Mouse (Mus musculus): ENCODE results near the gene Gnptg.
"Not testable (repeated sequence)": the region's sequence is repeated elsewhere in the genome, so short reads cannot be mapped to it uniquely, and the experiment has no call there.

Gene Gnptg

DNA sequence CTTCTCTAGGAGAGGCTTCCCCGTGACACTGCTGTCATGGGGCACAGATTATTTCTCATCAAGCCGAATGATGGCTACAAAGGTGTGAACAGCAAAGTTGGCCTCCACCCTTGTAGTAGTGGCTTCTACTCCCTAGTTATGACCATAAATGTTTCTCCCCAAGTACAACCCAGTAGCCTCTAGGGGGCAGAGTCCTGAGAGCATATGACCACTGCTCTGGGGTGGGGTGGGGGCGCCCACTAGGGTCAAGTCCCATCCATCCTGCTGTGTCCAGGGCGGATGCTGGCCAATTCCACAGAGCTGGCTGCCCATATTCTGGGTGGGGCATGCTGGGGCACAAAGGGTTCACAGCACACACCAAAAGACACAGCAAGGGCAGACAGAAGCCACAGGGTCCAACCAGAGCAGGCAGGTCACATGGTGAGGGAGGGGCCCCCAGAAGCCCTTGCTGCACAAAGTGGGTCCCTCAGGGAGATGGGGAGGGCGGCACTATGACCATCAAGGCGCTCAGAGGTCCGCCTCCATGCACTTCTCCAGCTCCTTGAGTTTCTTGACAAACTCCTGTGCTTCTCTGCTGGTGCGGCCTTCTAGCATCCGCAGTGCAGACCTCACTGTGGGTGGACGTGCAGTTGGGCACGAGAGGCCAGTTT lies 3.3 kb upstream of the Gnptg start:
- DNase-seq (ENCODE audit: low spot score) = no peak

DNA sequence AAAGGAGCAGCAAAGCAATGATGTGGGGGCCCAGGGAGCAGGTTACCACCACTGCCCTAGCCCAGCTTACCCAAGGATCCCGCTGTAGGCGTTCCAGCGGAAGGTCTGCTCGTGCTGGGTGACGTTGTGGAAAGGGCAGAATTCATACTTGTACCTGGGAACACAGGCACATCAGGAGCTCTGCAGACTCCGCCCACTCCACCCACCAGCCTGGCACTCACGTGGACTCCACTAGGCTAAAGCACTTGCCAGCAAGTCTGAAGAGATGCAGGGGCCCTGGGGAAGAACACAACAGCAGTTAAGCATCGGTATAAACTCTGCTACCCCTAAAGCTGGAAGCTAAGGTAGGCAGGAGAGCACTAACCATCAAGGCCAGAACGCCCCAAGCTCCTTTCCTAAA lies 4.3 kb downstream of the Gnptg start:
- DNase-seq (ENCODE audit: low spot score) = no peak

DNA sequence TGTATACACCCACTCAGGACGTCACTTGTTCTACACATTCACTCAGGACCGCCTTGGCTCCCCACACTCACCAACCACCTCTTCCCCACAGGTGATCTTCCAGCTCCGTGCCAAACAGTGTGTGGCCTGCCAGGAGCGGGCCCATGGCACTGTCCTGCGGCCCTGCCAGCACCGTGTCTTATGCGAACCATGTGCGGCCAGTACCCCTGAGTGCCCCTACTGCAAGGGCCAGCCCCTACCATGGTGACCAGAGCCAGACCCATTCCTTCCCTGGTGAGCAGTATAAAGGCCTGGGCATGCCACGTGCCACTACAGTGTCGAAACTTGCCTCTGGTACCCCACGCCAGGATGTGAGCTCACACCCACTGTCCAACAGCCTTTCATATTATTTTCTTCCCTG lies 8.3 kb downstream of the Gnptg start:
- DNase-seq (ENCODE audit: low spot score) = not testable (repeated sequence)

DNA sequence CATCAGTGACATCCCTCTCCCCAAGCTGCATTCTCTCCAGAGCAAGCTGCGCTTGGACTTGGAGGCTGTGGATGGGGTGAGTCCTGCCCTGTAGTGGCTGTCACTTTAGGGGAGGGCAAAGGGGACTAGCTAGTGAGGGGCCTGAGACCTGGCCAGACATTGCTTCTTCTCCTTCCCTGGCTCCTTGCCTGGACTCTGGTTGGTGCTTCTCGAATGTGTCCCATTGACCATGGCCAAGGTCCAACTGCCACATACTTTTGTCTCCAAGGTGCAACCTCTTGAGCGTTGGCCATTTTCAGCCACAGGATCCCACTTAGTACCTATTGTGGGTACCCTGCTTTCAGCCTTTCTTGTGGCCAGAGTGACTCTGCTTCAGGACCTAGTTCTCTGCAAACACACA lies 9.2 kb downstream of the Gnptg start:
- no peak for DNase-seq (ENCODE audit: low spot score)

DNA sequence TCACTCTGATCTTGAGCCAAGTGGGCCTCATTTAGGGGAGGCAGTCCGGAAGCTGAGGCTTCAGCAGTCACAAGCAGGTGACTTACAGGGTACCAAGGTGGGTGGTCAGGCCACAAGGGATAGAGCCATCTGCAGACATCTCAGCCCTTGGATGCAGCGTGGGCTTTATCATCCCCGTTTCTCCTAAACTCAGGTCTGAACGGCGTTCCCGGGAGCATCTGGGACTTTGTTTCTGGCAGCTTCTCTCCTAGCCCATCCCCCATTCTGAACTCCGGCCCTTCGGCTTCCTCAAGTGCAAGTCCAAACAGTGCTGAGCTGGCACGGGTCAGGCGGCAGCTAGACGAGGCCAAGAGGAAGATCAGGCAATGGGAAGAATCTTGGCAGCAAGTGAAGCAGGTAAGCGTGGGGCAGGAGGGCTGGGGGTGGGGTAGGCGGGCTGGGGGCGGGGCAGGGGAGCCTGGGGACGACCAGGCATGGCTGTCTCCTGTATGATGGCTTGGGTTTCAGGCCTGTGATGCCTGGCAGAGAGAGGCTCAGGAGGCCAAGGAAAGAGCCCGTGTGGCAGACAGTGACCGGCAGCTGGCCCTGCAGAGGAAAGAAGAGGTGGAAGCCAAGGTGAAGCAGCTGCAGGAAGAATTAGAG lies 9.8 kb downstream of the Gnptg start:
- DNase-seq (ENCODE audit: low spot score) = peak; percentile 34

DNA sequence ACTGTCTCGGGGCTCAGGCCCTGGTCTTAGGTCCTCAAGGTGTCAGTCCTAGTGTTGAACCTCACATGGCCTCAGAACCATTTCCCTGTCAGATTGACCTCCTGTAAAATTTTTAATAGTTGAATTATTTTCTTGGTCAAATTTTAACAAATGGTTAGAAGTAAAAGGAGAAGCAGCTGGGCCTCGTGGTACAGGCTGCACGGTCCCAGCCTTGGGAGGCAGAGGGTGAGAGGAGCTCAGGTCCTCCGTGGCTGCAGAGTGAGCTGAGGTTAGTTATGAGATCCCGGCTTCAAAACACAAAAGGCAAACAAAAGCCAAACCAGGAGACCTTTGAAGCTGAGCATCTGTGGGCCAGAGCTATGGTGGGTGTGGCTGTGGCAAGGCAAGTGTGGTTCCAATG lies 11.9 kb downstream of the Gnptg start:
- no peak for DNase-seq (ENCODE audit: low spot score)

DNA sequence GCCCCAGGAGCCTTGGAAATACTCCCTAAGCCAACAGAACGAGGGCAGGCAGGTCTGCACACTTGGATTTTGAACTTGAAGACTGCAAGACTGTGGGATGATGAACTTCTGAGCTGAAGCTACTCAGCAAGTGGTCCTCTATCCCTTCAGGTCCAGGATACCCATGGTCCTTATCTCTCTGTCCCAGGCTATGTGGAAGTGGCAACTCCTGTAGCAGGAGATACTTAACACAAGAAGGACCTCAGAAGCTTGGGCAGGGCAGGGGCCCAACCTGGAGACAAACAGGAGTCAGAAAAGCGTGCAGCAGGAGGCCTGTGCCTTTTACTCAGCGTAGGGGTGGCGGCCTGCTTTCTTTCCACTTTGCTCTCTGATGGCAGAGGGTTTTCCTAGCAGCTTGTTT lies 14.3 kb downstream of the Gnptg start:
- no peak for DNase-seq (ENCODE audit: low spot score)

DNA sequence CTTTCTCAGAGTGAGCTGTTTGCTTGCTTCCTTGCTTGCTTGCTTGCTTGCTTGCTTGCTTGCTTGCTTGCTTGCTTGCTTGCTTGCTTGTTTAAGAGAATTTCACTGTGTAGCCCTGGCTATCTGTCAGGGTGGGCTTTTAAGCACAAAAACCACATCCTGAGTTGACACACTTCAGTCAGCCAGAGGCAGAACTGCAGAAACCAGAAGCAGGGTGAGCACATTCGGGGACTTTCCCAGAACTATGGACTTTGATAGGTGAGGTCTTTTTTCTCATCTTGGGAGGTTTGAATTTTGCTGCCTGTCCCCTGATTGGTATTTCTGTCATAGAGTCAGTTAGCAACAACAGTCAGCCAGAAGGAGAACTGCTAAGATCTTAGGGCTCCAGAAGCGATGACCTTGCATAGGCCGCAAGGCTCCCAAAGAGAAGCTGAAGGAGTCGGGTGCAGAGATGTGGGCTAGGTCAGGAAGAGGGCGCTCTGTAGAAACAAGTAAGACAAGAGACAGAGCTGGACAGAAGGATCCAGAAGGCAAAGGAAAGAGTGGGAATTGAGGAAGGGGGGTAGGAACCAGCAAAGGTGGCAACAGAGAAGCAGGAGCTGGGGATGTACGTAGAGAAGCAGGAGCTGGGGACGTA lies 15.2 kb downstream of the Gnptg start:
- DNase-seq (ENCODE audit: low spot score) = no peak

DNA sequence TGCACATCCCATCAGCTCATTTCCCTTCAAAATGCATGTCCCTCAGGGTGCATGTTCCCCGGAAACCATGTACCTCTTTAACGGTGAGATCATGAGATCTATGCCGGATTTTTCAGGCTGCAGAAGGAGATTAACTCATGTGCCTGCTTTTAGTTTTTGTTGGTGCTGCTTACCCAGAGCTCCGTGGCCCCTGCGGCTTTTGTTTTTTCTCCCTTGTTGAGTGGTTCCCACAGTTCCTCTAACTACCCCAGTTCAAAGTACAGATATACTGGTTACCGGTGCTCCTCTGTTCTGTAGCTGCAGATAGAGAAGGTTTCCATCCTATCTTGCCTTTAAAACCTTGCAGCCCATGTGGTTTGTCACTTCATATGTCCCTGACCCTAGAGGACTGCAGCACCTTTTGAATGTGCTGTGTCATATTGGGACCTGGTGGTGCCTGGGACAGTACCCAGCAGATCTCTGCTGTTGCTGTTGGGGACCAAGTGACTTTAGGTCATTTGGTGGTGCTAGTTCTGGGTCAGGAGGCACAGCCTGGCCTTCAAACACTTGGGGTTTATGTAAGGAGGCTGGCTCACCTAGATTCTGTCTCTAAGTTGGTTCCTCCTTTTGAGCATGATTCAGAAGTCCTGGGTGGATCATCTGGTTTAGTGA lies 16.8 kb downstream of the Gnptg start:
- DNase-seq (ENCODE audit: low spot score) = peak; percentile 37

DNA sequence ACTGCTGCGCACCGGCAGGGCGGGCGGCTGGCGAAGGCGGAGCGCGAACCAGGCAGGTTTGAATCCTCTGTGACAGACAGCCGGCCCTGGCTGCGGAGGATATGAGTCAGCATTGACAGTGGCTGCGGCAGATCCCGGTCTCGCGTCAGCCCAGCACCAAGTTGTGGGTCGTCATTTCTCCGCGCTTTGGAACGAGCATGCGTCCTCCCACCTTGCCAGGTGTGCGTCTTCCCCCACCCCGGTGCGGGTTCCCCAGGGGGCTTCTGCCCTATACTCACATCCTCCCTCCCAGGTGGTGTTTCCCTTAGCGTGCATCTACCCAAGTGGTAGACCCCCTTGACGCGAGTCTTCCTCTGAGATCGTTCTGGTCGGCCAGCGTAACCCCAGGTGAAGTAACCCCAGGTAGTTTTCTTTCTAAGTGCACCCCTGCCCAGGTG lies 17.4 kb downstream of the Gnptg start:
- DNase-seq (ENCODE audit: low spot score) = peak; percentile 40

DNA sequence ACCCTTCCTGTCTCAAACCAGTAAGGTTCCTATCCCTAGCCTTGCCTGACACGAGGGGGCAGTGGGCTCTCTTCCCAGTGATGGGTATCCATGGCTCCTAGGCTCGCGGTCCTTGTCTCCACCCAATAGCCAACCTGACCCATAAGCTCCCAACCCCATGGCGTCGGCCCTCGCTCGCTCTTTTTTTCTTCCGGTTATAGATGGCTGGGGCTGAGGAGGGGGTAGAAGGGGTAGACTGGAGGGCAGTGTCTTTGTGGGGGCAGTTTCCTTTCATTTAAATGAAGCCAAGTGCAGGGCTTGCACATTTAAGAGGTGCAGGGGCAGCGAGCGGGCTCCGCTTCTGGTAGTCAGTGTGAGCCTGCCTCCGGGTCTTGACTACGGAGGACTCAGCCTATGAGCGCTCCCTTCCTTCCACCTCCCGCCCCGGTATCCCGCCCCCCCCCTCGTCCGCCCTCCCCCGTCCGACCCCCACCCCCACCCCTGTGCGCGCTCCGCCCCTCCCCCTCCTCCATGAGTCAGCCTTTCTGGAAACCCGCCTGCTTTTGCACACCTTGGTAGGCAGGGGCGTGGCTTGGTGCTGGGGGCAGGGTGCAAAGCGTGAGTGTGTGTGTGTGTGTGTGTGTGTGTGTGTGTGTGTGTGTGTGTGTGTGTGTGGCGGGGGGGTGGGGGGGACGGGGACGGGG lies 18.0 kb downstream of the Gnptg start:
- DNase-seq (ENCODE audit: low spot score) = peak; percentile 83

DNA sequence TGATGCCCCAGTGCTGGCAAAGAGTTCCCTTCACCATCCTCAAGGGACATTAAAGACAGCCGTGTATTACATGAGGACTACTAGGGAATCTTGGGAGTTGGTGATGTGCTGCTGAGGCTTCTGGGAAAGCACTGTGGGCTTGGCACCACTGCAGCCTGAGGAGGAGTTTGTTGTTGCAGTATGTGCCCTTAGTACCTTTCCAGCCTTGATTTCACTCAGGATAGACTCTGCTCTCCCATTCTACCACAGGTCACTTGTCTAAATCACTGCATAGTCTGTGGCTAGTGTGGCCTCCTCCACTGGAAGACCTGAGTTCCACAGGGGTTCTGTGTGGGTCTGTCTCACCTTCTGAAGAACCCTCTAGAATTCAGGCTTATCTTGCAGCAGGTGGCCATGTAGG lies 19.2 kb downstream of the Gnptg start:
- DNase-seq (ENCODE audit: low spot score) = no peak

DNA sequence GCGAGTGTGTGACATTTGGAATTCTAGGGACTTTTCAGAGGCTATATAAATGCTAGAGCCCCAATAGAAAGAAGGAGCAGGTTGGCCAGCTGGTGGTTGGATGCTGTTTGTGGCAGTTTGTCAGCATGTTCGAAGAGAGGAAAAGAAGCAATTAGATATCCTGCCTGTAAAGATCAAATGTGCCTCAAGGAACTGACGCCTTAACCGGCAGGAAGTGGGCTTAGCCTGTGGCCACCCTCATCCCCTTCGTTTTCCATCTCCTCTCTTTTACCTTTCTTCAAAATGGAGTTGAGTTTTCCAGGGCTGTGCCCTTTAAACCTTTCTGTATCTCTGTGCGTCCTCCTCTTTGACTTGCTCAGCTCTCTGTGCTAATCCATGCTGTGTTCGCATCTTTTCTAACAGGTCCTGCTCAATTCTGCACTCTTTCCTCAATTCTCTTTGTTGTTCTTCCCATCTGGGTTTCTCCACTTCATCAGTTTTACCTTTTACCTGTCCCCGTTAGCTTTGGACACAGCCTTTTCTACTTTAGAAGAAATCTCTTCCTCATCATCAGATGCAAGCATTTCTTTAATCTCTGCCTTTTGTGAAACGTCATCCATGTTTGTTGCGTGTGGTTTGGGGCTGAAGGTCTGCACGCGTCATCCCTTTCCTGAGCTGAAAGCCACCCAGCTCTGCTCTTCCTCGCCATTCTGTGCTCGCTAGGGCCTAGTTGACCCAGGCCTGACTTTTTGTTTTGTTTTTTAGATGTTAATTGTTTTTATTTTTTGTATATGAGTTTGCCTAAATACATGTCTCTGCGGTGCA lies 20.2 kb downstream of the Gnptg start:
- no peak for DNase-seq (ENCODE audit: low spot score)

DNA sequence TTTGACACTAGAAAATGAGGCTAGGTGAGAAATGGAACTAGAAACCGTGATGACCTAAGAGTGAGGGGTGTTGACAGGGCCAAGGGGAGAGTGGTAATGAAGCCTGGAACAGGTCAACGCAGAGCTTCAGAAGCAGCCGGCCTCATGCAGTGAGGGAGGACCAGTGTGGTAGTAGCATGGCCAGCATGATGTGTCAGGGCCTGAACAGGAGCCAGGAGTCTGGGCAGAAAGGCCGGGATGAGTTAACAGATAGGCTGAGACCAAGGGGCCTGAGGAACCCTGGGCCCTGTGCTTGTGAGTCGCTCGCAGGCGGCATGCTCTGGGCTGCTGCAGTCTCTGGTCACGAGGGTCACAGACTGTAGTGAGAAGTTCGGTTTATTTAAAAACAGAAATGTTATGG lies 21.0 kb downstream of the Gnptg start:
- DNase-seq (ENCODE audit: low spot score) = peak; percentile 73

DNA sequence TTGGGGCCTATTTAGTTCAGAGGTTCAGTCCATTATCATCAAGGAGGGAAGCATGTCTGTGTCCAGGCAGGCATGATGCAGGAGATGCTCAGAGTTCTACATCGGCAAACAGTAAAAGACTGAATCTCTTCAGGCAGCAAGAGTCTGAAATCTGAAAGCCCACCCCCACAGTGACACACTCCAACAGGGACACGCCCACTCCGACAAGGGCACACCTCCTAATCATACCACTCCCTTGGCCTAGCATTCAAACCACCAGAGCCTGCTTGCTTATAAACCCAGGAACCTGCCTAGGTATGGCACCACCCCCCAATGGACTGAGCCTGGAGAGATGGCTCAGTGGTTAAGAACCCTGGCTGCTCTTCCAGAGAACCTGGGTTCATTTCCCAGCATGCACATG lies 24.5 kb downstream of the Gnptg start:
- no peak for DNase-seq (ENCODE audit: low spot score)

DNA sequence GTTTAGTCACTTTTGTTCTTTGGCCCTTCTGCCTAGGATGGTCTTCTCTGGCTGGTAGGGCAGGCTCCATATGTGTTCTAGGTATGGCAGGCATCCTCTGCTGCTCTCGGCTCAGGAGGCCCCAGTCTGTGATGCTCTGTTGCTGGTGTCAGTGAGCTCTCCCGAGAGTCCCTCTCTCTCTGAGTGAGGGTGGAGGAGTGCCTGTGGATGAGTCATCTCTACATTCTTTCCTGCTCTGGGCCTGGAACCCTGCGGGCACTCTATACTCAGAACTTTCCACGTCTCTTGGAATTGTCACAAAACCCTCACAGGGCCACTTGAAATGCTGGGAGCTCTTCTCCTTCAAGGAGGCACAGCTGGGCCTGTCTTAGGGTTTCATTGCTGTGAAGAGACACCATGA lies 28.2 kb downstream of the Gnptg start:
- DNase-seq (ENCODE audit: low spot score) = peak; percentile 66

DNA sequence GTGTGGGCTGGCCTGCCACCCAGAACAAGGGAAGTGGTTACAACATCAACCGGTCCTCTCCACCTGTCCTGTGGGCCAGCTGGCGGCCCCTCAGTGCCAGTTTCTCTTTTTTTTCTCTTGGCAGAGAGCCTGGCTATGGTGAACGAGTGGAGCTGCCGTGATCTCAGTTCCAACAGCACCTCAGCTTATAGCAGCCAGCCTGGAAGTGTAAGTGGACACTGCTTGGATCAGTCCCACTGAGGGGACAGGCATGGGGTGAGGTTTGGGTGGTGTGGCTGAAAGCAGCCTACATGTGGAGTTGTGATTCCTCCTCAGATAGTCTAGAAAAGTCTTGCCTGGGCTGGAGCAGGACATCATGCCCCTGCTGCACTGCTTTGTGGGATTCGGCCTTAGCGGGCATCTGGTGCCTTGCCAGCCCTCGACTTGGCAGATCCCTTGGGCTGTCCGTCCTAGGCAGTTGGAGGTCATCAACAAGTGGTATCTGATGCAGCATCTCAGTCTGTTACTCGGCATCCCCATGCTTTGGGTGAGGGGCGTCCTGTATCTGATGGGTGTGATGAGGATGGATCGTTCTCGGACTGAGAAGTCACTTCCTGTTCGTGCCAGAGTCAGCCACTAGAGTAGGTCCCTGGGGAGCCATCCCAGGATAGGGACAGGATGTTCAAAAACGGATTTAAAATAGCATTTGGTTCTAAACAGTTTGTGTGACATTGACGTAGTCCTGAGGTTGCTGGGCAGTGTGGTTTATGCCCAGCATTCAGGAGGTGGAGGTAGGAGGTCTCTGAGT lies 29.1 kb downstream of the Gnptg start:
- DNase-seq (ENCODE audit: low spot score) = peak; percentile 68

DNA sequence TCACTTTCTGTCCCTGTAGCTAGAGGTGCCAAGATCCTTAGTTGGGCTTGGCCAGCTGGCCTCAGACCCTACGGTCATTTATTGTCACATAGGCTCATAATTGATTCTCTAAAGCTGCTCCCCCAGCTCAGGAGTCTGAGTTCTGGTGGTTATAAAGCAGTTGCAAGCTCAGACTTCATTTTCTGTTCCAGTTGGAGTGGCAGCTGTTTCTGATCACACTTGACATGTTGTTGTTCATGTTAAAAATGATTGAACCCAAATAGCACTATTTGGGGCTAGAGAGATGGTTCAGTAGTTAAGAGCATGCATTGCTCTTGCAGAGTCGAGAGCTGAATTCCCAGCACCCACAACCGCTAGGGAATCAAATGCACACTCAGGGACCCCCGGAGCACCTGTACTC lies 29.9 kb downstream of the Gnptg start:
- no peak for DNase-seq (ENCODE audit: low spot score)

DNA sequence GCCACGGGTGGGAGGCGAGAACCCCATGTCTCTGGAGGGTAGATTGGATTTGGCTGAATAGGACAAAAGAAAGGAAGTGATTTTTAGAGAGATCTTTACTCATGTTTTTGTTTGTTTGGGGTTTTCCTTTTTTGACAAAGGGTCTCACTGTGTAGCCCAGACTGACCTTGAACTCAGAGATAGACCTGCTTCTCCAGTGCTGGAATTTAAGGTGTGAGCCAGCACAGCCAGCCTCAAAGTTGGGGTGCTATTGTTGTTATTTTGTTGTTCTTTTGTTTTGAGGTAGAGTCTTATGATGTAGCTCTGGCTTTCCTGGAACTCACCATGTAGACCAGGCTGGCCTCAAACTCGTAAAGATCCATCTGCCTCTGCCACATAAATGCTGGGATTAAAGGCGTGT lies 37.5 kb downstream of the Gnptg start:
- DNase-seq (ENCODE audit: low spot score) = no peak

DNA sequence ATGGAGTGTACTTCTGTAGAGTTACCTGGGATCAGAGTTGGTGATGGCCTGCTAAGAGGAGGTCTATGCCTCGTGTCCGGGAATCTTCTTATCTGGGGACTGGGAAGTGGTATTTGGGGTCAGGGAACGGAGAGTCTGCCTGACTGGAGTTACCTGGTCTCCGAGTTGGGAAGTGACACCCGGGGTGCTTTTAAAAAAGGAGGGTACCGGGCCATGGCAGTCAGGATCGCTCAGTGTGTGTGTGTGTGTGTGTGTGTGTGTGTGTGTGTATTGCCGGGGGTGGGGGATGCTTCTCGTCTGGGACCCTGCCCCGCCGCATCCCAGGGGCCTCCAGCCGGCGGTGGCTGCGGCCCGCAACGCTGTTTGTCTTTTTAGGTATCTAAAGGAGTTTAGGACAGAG lies 50.8 kb downstream of the Gnptg start:
- no peak for DNase-seq (ENCODE audit: low spot score)

Data from MN1 (cell line).